Mouse (Mus musculus): ENCODE measurements at regions not wholly inside any gene's neighbourhood (a gene's known extent, or its start where the extent isn't known, plus 50 kb on each side); places are given as distances from the start of the nearest gene placed in this dataset.

DNA sequence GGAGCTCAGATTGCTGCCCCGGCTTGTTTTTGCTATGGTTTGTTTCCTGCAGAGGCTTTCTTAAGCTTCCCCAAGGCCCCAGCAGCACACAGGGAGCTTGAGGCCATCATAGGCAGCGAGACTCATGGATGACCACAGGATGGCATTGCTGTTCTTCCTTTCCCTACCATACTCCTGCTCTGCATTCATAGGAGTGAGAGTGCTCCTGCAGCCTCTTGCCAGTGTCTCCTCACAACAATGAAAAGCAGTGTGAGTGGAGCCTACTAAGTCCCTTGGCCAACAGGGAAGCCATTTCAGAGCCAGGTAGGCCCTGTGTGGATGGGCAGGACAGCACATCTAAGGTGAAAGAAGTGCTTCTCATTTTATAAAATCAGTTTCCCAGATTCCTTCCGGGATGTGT is 391.6 kb upstream of the Stxbp6 start:
- no peak for TF ChIP-seq HCFC1 (IDR thresholded peaks at IDR 0.05; ENCODE audit: low read depth, low read length)
- TF ChIP-seq CTCF (conservative IDR thresholded peaks at IDR 0.05 in 1 of 2, IDR thresholded peaks at IDR 0.05 in 1 of 2; ENCODE audit: low read depth in 2 of 2, low read length in 2 of 2) = no peak
- TF ChIP-seq BHLHE40 (IDR thresholded peaks at IDR 0.05; ENCODE audit: low read depth, low read length) = no peak
- no peak for TF ChIP-seq POLR2A (IDR thresholded peaks at IDR 0.05; ENCODE audit: low read depth, low read length)
- TF ChIP-seq MAFK (IDR thresholded peaks at IDR 0.05; ENCODE audit: insufficient replicate concordance, low read length) = no peak

Data from CH12.LX (cell line).